Mouse (Mus musculus): ENCODE results near the gene Cyp46a1. TPM values are rescaled to one million over a fixed set of nuclear protein-coding genes. Genes with fewer than 3 reads are reported as not detected.

Cyp46a1 gene
- polyA plus RNA-seq, 1 experiment, result 377 TPM

GRCm38 (mm10) chr12:108310456-108311027 is 23.6 kb upstream of the Cyp46a1 start:
- no peak for DNase-seq (ENCODE audit: extremely low spot score in 1 of 2, low spot score in 1 of 2)

GRCm38 (mm10) chr12:108311741-108312290 is 22.4 kb upstream of the Cyp46a1 start:
- DNase-seq (ENCODE audit: extremely low spot score in 1 of 2, low spot score in 1 of 2), result no peak

GRCm38 (mm10) chr12:108312432-108312851 is 21.7 kb upstream of the Cyp46a1 start:
- DNase-seq (ENCODE audit: extremely low spot score in 1 of 2, low spot score in 1 of 2), result no peak

GRCm38 (mm10) chr12:108313244-108313772 is 20.9 kb upstream of the Cyp46a1 start:
- DNase-seq (ENCODE audit: extremely low spot score in 1 of 2, low spot score in 1 of 2), result no peak

- DNase-seq (ENCODE audit: extremely low spot score in 1 of 2, low spot score in 1 of 2), result no peak
Measured at GRCm38 (mm10) chr12:108315818-108316217, 18.4 kb upstream of the Cyp46a1 start.

GRCm38 (mm10) chr12:108316655-108317054 is 17.5 kb upstream of the Cyp46a1 start:
- DNase-seq (ENCODE audit: extremely low spot score in 1 of 2, low spot score in 1 of 2), result no peak

GRCm38 (mm10) chr12:108317201-108317738 is 16.9 kb upstream of the Cyp46a1 start:
- DNase-seq (ENCODE audit: extremely low spot score in 1 of 2, low spot score in 1 of 2), result no peak

GRCm38 (mm10) chr12:108317826-108318430 is 16.3 kb upstream of the Cyp46a1 start:
- no peak for DNase-seq (ENCODE audit: extremely low spot score in 1 of 2, low spot score in 1 of 2)

GRCm38 (mm10) chr12:108318499-108318898 is 15.7 kb upstream of the Cyp46a1 start:
- no peak for DNase-seq (ENCODE audit: extremely low spot score in 1 of 2, low spot score in 1 of 2)

- DNase-seq (ENCODE audit: extremely low spot score in 1 of 2, low spot score in 1 of 2), result no peak
Measured at GRCm38 (mm10) chr12:108320096-108320495, 14.1 kb upstream of the Cyp46a1 start.

GRCm38 (mm10) chr12:108326401-108326800 is 7.8 kb upstream of the Cyp46a1 start:
- peak in 1 of 2 experiments; percentile 48 for DNase-seq (ENCODE audit: extremely low spot score in 1 of 2, low spot score in 1 of 2)

- DNase-seq (ENCODE audit: extremely low spot score in 1 of 2, low spot score in 1 of 2), result peak; percentile 74 to 85
Measured at GRCm38 (mm10) chr12:108327889-108328491, 6.2 kb upstream of the Cyp46a1 start.

GRCm38 (mm10) chr12:108333056-108333455 is 1.1 kb upstream of the Cyp46a1 start:
- peak; percentile 71 to 88 for DNase-seq (ENCODE audit: extremely low spot score in 1 of 2, low spot score in 1 of 2)

- no peak for DNase-seq (ENCODE audit: extremely low spot score in 1 of 2, low spot score in 1 of 2)
Measured at GRCm38 (mm10) chr12:108333481-108333882, 699 bp upstream of the Cyp46a1 start.

- DNase-seq (ENCODE audit: extremely low spot score in 1 of 2, low spot score in 1 of 2), result peak in 1 of 2 experiments; percentile 52
Measured at GRCm38 (mm10) chr12:108334529-108334928, 348 bp downstream of the Cyp46a1 start.

GRCm38 (mm10) chr12:108338572-108339190 is 4.5 kb downstream of the Cyp46a1 start:
- peak in 1 of 2 experiments; percentile 60 for DNase-seq (ENCODE audit: extremely low spot score in 1 of 2, low spot score in 1 of 2)

- no peak for DNase-seq (ENCODE audit: extremely low spot score in 1 of 2, low spot score in 1 of 2)
Measured at GRCm38 (mm10) chr12:108348151-108348550, 14.0 kb downstream of the Cyp46a1 start.

- DNase-seq (ENCODE audit: extremely low spot score in 1 of 2, low spot score in 1 of 2), result no peak
Measured at GRCm38 (mm10) chr12:108349026-108349425, 14.8 kb downstream of the Cyp46a1 start.

GRCm38 (mm10) chr12:108350931-108351330 is 16.8 kb downstream of the Cyp46a1 start:
- DNase-seq (ENCODE audit: extremely low spot score in 1 of 2, low spot score in 1 of 2), result no peak

- DNase-seq (ENCODE audit: extremely low spot score in 1 of 2, low spot score in 1 of 2), result no peak
Measured at GRCm38 (mm10) chr12:108352371-108353136, 18.4 kb downstream of the Cyp46a1 start.
